Mouse (Mus musculus): ENCODE results near the gene Tsen2. TPM values are rescaled to one million over a fixed set of nuclear protein-coding genes. Genes with fewer than 3 reads are reported as not detected.

Gene Tsen2
- polyA plus RNA-seq, 1 experiment, result 26.2 TPM

GRCm38 (mm10) chr6:115626121-115626520, 81.7 kb downstream of the Tsen2 start:
- DNase-seq, result no peak
- TF ChIP-seq CTCF (IDR thresholded peaks at IDR 0.05; ENCODE audit: borderline replicate concordance, insufficient read depth, low read depth, low read length) (no peak), POLR2A (IDR thresholded peaks at IDR 0.05; ENCODE audit: borderline replicate concordance, insufficient read depth, low read length) (no peak)
- WGBS, result 61% methylated on average over 5 of the region's 5 CpGs
- Histone ChIP-seq H3K27me3 (ENCODE audit: control insufficient read depth, insufficient read depth, low read length) (no peaks in the 10 kb centered on the region), H3K4me1 (ENCODE audit: control insufficient read depth, insufficient read depth, low read length) (no peaks in the 10 kb centered on the region), H3K4me3 (replicated peaks; ENCODE audit: insufficient read depth, low read depth, low read length) (no peak overlapping the region), H3K27ac (ENCODE audit: insufficient read depth, low read length) (no peak overlapping the region)

Other genes starting within 250 kb of the Tsen2 start
- gene Pparg, start 183.7 kb upstream of the Tsen2 start, polyA plus RNA-seq (2012; rRNA removed), result 2.1 and 2.5 TPM in 2 replicates
- 0.08 and 0.15 TPM in 2 replicates for gene Mkrn2os, start 47.9 kb downstream of the Tsen2 start, polyA plus RNA-seq (2012; rRNA removed)
- 34.7 and 37.7 TPM in 2 replicates for gene Mkrn2, start 57.2 kb downstream of the Tsen2 start, polyA plus RNA-seq (2012; rRNA removed)
- 148 and 152 TPM in 2 replicates for gene Raf1, start 132.0 kb downstream of the Tsen2 start, polyA plus RNA-seq (2012; rRNA removed)
- gene Tmem40, start 217.7 kb downstream of the Tsen2 start, polyA plus RNA-seq (2012; rRNA removed), result 2.7 and 3.5 TPM in 2 replicates
- 5.1 and 6.7 TPM in 2 replicates for gene Cand2, start 229.9 kb downstream of the Tsen2 start, polyA plus RNA-seq (2012; rRNA removed)